Mouse (Mus musculus): ENCODE measurements at regions not wholly inside any gene's neighbourhood (a gene's known extent, or its start where the extent isn't known, plus 50 kb on each side); places are given as distances from the start of the nearest gene placed in this dataset.
"Not testable (repeated sequence)": the region's sequence is repeated elsewhere in the genome, so short reads cannot be mapped to it uniquely, and the experiment has no call there.

DNA sequence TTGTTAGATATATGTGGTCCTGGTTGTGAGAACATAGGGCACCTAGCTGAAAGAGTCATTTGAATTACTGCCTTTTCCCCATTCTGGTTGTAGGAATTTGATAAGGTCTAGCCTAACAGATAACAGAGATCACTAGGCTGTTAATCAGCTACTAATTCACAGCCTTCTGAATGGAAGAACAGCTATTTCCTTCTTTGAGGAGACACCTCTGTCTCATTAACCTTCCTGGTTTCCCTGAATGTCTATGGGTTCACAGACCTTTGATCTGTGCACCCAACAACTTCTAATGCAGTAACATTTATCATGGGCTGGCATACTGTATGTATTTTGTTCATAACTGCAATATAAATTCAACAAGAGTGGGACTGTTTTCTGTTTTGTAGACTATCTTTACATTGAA, 875.0 kb upstream of the Mms22l start:
- Histone ChIP-seq H3K4me2 (ENCODE audit: low read length) (no peak overlapping the region), H3K9me3 (ENCODE audit: control insufficient read depth, low read length) (no peaks in the 10 kb centered on the region), H3K9ac (replicated peaks; ENCODE audit: low read length) (no peak overlapping the region), H3K4me3 (replicated peaks; ENCODE audit: low read depth, low read length) (no peak overlapping the region), H3K27ac (replicated peaks; ENCODE audit: low read depth, low read length) (no peak overlapping the region), H3K27me3 (ENCODE audit: control insufficient read depth, insufficient read depth, low read length) (no peaks in the 10 kb centered on the region), H3K4me1 (ENCODE audit: control insufficient read depth, insufficient read depth, low read length) (no peaks in the 10 kb centered on the region), H3K36me3 (ENCODE audit: control insufficient read depth, insufficient read depth, low read length) (no peaks in the 10 kb centered on the region)
- DNase-seq (no peak), ATAC-seq (ENCODE audit: low FRiP score, low TSS enrichment) (no peak)

GRCm38 (mm10) chr4:23622231-23622630, 874.0 kb upstream of the Mms22l start:
- no peaks in the 10 kb centered on the region for H3K36me3 ChIP-seq (ENCODE audit: control insufficient read depth, insufficient read depth, low read length)
- no peak overlapping the region for H3K4me2 ChIP-seq (ENCODE audit: low read length)
- no peak for ATAC-seq (ENCODE audit: low FRiP score, low TSS enrichment)
- no peak for DNase-seq
- no peak overlapping the region for H3K9ac ChIP-seq (replicated peaks; ENCODE audit: low read length)
- no peaks in the 10 kb centered on the region for H3K4me1 ChIP-seq (ENCODE audit: control insufficient read depth, insufficient read depth, low read length)
- no peaks in the 10 kb centered on the region for H3K9me3 ChIP-seq (ENCODE audit: control insufficient read depth, low read length)
- H3K4me3 ChIP-seq (replicated peaks; ENCODE audit: low read depth, low read length): no peak overlapping the region
- H3K27me3 ChIP-seq (ENCODE audit: control insufficient read depth, insufficient read depth, low read length): no peaks in the 10 kb centered on the region
- no peak overlapping the region for H3K27ac ChIP-seq (replicated peaks; ENCODE audit: low read depth, low read length)

DNA sequence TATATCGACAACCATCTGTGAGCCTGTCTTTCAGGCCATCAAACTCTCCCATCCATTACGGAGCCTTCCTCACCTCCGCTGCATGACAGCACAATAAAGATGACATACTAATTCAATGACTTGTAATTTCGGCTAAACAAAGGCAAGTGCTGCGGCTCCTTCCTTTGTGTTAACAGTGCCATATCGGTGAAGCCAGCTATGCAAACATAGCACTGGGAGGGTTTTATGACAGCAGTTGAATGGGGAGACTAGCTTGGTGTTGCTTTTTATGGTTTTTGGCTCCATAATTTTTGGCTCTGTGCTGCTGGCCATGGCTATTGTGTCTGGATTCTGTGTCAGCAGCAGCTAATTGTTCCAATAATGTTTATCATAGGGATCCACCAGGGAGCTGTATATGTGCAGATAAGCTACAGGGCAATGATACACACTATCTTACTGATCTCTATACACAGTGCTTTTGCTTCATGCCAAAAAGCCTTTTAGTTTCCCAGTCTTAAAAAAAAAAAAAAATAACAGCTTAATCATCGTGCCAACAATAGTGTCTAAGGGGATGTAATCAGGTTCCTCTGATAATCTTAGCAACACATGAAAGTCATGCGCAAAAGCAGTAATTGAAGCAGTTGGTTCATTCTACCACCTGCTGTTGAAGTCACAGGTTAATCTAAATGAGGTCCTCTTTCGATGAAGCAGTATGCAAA, 859.9 kb upstream of the Mms22l start:
- Histone ChIP-seq H3K4me2 (ENCODE audit: low read length) (peak overlapping the region; percentile 41), H3K27me3 (ENCODE audit: control insufficient read depth, insufficient read depth, low read length) (no peaks in the 10 kb centered on the region), H3K36me3 (ENCODE audit: control insufficient read depth, insufficient read depth, low read length) (no peaks in the 10 kb centered on the region), H3K27ac (replicated peaks; ENCODE audit: low read depth, low read length) (peak overlapping the region; percentile 82), H3K9ac (replicated peaks; ENCODE audit: low read length) (peak overlapping the region; percentile 35; the same call in 1 of the 2 replicates), H3K4me3 (replicated peaks; ENCODE audit: low read depth, low read length) (no peak overlapping the region), H3K9me3 (ENCODE audit: control insufficient read depth, low read length) (no peaks in the 10 kb centered on the region), H3K4me1 (ENCODE audit: control insufficient read depth, insufficient read depth, low read length) (peaks cover 11% of the 10 kb centered on the region; the same call in 1 of the 2 replicates)
- ATAC-seq (ENCODE audit: low FRiP score, low TSS enrichment) (peak; percentile 79), DNase-seq (peak; percentile 68)
- WGBS: 9% methylated on average over 9 of the region's 9 CpGs

DNA sequence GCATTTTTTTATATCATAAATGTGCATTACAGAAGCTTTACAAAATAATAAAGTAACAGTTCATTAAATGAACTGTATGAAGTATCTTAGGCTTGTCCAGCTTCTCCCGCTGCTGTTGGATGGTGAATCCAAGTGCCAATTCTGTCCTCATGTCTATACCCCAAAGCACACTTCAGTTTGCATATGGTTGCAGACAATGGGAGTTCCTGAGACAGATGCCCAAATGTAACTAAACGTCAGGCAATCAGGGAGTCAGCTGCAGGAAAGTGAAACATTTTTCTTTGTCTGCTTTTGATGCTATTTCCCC, 859.4 kb upstream of the Mms22l start:
- Histone ChIP-seq H3K9ac (replicated peaks; ENCODE audit: low read length) (no peak overlapping the region), H3K27ac (replicated peaks; ENCODE audit: low read depth, low read length) (no peak overlapping the region), H3K4me3 (replicated peaks; ENCODE audit: low read depth, low read length) (no peak overlapping the region), H3K36me3 (ENCODE audit: control insufficient read depth, insufficient read depth, low read length) (no peaks in the 10 kb centered on the region), H3K27me3 (ENCODE audit: control insufficient read depth, insufficient read depth, low read length) (no peaks in the 10 kb centered on the region), H3K4me1 (ENCODE audit: control insufficient read depth, insufficient read depth, low read length) (peaks cover 11% of the 10 kb centered on the region; the same call in 1 of the 2 replicates), H3K9me3 (ENCODE audit: control insufficient read depth, low read length) (no peaks in the 10 kb centered on the region), H3K4me2 (ENCODE audit: low read length) (no peak overlapping the region)
- DNase-seq: peak; percentile 52
- 23% methylated on average over 2 of the region's 2 CpGs for WGBS
- ATAC-seq (ENCODE audit: low FRiP score, low TSS enrichment): peak; percentile 36; the same call in 1 of the 2 replicates

GRCm38 (mm10) chr4:23656671-23657070, 839.6 kb upstream of the Mms22l start:
- not testable (repeated sequence) for H3K36me3 ChIP-seq (ENCODE audit: control insufficient read depth, insufficient read depth, low read length); H3K9ac ChIP-seq (replicated peaks; ENCODE audit: low read length); H3K27me3 ChIP-seq (ENCODE audit: control insufficient read depth, insufficient read depth, low read length); DNase-seq; H3K4me1 ChIP-seq (ENCODE audit: control insufficient read depth, insufficient read depth, low read length); H3K4me2 ChIP-seq (ENCODE audit: low read length); H3K9me3 ChIP-seq (ENCODE audit: control insufficient read depth, low read length); H3K4me3 ChIP-seq (replicated peaks; ENCODE audit: low read depth, low read length); H3K27ac ChIP-seq (replicated peaks; ENCODE audit: low read depth, low read length); ATAC-seq (ENCODE audit: low FRiP score, low TSS enrichment)
- WGBS: 73% methylated on average over 5 of the region's 5 CpGs

DNA sequence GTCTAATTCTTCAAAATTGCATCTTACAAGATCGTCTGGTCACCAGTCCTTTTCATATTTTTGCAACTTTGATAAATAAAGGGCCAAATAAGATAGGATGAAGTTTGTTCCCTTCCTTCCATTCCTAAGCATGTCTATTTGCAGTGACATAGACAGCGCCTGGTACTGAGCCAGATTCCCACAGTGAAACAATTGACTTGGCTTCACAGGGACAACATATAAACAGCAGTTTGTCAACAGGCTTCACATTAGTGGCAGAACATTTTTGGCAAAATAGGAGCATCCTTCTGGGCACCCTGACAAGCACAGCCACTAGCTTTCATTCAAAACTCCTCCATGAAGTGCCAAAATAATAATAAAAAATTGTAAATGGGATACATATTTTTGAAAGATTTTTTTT, 827.4 kb upstream of the Mms22l start:
- WGBS: 93% methylated on average over 2 of the region's 2 CpGs
- H3K4me2 ChIP-seq (ENCODE audit: low read length): no peak overlapping the region
- DNase-seq (peak; percentile 8), ATAC-seq (ENCODE audit: low FRiP score, low TSS enrichment) (no peak)
- H3K27me3 ChIP-seq (ENCODE audit: control insufficient read depth, insufficient read depth, low read length): no peaks in the 10 kb centered on the region
- no peak overlapping the region for H3K9ac ChIP-seq (replicated peaks; ENCODE audit: low read length)
- no peak overlapping the region for H3K27ac ChIP-seq (replicated peaks; ENCODE audit: low read depth, low read length)
- H3K4me1 ChIP-seq (ENCODE audit: control insufficient read depth, insufficient read depth, low read length): no peaks in the 10 kb centered on the region
- no peaks in the 10 kb centered on the region for H3K9me3 ChIP-seq (ENCODE audit: control insufficient read depth, low read length)
- no peak overlapping the region for H3K4me3 ChIP-seq (replicated peaks; ENCODE audit: low read depth, low read length)
- no peaks in the 10 kb centered on the region for H3K36me3 ChIP-seq (ENCODE audit: control insufficient read depth, insufficient read depth, low read length)

- Histone ChIP-seq H3K9ac (replicated peaks; ENCODE audit: low read length) (no peak overlapping the region), H3K4me3 (replicated peaks; ENCODE audit: low read depth, low read length) (no peak overlapping the region), H3K9me3 (ENCODE audit: control insufficient read depth, low read length) (no peaks in the 10 kb centered on the region), H3K27me3 (ENCODE audit: control insufficient read depth, insufficient read depth, low read length) (no peaks in the 10 kb centered on the region), H3K4me1 (ENCODE audit: control insufficient read depth, insufficient read depth, low read length) (no peaks in the 10 kb centered on the region), H3K27ac (replicated peaks; ENCODE audit: low read depth, low read length) (no peak overlapping the region), H3K36me3 (ENCODE audit: control insufficient read depth, insufficient read depth, low read length) (no peaks in the 10 kb centered on the region), H3K4me2 (ENCODE audit: low read length) (no peak overlapping the region)
- DNase-seq (no peak), ATAC-seq (ENCODE audit: low FRiP score, low TSS enrichment) (no peak)
These were observed 792.6 kb upstream of the Mms22l start for GRCm38 (mm10) chr4:23703626-23704025.

GRCm38 (mm10) chr4:23710716-23711115, 785.5 kb upstream of the Mms22l start:
- WGBS: 85% methylated on average over 2 of the region's 2 CpGs
- ATAC-seq (ENCODE audit: low FRiP score, low TSS enrichment): no peak

DNA sequence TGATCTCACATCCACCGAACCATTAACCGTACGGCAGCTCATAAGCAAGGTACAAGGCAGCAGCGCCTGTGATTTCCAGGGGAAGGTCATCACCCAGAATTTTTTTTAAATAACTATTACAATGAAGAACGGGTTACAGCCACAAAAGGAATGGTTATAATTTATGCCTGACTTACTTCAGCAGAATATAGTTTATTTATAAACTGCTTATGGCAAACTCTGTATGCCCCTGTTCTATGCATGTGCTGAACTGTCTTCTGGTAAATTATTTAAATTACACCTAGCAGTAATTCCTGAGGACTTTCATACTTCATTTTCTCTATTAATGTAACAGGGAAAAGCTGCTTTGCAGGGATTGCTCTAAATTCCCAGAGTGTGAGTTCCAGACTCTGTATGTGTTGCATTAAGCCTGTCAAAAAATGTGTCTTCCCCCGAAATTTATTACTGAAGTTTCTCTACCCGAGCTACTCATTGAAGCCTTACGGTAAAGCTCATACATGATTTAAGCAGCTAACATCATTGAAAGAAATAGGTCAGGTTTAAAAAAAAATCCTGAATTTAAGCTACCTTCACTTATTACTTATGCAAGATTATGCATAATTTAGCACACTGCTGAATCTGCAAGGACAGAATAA, 782.4 kb upstream of the Mms22l start:
- H3K4me2 ChIP-seq (ENCODE audit: low read length): no peak overlapping the region
- H3K4me3 ChIP-seq (replicated peaks; ENCODE audit: low read depth, low read length): no peak overlapping the region
- WGBS: 77% methylated on average over 8 of the region's 8 CpGs
- no peak overlapping the region for H3K27ac ChIP-seq (replicated peaks; ENCODE audit: low read depth, low read length)
- peak; percentile 14 for DNase-seq
- no peaks in the 10 kb centered on the region for H3K27me3 ChIP-seq (ENCODE audit: control insufficient read depth, insufficient read depth, low read length)
- ATAC-seq (ENCODE audit: low FRiP score, low TSS enrichment): no peak
- H3K9ac ChIP-seq (replicated peaks; ENCODE audit: low read length): no peak overlapping the region
- no peaks in the 10 kb centered on the region for H3K36me3 ChIP-seq (ENCODE audit: control insufficient read depth, insufficient read depth, low read length)
- H3K4me1 ChIP-seq (ENCODE audit: control insufficient read depth, insufficient read depth, low read length): no peaks in the 10 kb centered on the region
- no peaks in the 10 kb centered on the region for H3K9me3 ChIP-seq (ENCODE audit: control insufficient read depth, low read length)

More at GRCm38 (mm10) chr4:23710716-23711115, 785.5 kb upstream of the Mms22l start:
- Histone ChIP-seq H3K9me3 (ENCODE audit: control insufficient read depth, low read length) (no peaks in the 10 kb centered on the region), H3K27ac (replicated peaks; ENCODE audit: low read depth, low read length) (no peak overlapping the region), H3K27me3 (ENCODE audit: control insufficient read depth, insufficient read depth, low read length) (no peaks in the 10 kb centered on the region), H3K4me2 (ENCODE audit: low read length) (no peak overlapping the region), H3K4me3 (replicated peaks; ENCODE audit: low read depth, low read length) (no peak overlapping the region), H3K9ac (replicated peaks; ENCODE audit: low read length) (no peak overlapping the region), H3K4me1 (ENCODE audit: control insufficient read depth, insufficient read depth, low read length) (no peaks in the 10 kb centered on the region), H3K36me3 (ENCODE audit: control insufficient read depth, insufficient read depth, low read length) (no peaks in the 10 kb centered on the region)
- no peak for DNase-seq
